Mouse (Mus musculus) mesoderm, embryonic 11.5 days (tissue): ENCODE measurements around the gene Zfp747.
"Not testable (repeated sequence)": the region's sequence is repeated elsewhere in the genome, so short reads cannot be mapped to it uniquely, and the experiment has no call there.

Experiments used
- DNase-seq: peaks from one replicate; pipeline ENCODE4 v3.0.0-alpha.2; 2012; ENCODE audit warnings: low read depth, low spot score

Zfp747 gene

DNA sequence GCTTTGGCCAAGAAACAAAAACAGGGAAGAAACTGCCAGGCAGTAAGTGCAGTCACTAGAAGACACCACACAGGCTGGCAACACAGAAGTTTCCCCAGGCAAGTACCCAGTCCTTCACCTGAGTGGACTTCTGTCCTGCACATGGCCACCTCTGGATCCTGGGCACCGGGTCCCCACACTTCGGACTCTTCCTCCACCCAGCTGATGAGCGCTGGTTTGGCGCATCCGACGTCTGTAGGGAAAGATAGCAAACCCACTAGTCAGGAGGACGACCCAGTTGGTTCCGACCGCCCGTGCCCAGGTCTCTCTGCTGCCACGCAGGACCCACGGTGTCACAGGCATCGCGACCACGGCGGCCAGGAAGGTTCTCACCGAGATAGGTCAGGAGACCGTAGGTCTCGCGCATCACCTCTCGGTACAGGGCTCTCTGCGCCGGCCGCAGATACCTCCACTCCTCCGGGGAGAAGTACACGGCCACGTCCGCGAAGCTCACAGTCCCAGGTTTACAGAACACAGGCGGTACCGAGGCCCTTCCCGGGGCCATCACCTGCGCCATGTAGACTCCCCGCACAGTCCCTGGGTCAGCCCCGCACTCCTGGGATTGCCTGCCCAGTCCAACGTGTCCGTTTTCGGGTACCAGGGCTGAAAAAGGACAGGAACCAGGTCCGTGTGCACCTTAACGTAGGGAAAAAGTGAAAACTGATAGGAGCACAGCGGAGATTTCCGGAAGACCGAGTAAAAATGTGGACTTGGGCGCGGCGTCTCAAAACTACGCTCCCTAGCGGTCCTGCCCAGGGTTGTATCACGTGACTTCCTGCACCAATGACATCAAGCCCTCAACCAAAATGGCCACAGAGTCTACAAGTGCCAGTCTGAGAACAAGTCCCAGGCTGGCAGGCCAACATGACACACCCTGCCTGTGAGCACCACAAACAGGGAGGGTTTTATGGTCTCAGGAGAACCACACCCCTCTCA is at the start of gene Zfp747:
Zfp747 (minus strand) TSS at position 780 of the 975 bp plus-strand sequence.
- peak; percentile 93 for DNase-seq

DNA sequence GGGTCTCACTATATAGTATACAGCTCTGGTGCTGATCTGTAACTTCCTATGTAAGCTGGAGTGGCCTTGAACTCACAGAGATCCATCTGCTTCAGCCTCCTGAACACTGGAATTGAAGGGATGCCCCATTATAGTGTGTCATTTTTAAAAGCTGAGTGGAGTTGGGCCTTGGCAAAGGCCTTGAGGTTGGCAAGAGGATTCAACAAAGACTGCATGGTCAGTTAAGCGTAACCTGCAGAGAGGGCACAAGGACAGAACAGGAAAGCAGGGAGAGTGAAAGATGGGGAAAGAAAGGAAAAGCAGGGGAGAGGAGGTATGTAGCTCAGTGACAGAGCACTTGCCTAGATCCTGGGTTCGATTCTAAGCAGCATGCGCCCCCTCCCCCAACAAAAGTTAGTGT is 49.4 kb upstream of the Zfp747 start:
- no peak for DNase-seq

GRCm38 (mm10) chr7:127422247-127422646 is 46.4 kb upstream of the Zfp747 start:
- no peak for DNase-seq

DNA sequence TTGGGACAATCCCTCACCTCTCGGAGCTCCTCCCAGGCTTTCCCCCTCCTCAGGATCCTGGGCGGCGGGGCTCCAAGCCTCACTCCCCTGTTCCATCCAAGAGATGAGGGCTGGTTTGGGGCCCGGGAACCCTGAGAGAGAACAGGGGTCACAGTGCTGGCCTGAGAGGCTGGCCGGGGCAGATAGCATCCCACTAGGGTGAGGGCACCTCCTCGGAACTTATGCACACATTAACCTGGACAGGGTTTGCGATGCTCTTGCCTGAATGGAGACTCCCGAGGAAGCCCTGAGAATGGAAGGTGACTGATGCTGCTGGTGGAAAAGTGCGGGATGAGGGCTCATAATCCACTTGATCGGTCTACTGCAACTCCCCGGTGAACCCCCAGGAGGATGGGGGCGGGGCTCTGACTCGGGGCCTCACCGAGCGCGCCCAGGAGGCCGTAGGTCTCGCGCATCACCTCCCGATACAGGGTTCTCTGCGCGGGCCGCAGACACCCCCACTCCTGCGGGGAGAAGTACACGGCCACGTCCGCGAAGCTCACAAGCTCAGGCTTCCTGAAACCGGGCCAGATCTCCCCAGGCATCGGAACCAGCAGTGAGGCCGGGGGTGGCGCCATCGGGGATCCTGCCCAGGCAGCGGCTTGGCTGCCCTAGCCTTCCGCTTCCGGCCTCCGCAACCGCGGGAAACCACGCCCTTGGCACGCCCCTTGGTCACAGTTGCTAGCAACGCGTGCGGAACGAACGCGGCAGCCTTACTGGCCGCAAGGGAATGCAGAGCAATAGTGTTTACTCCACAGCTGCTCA is 45.7 kb upstream of the Zfp747 start, which contains the start of gene Zfp688:
Zfp688 (minus strand) TSS at position 681 of the 804 bp plus-strand sequence.
- DNase-seq = peak; percentile 92

- no peak for DNase-seq
Observed at GRCm38 (mm10) chr7:127411418-127411817, 35.6 kb upstream of the Zfp747 start.

DNA sequence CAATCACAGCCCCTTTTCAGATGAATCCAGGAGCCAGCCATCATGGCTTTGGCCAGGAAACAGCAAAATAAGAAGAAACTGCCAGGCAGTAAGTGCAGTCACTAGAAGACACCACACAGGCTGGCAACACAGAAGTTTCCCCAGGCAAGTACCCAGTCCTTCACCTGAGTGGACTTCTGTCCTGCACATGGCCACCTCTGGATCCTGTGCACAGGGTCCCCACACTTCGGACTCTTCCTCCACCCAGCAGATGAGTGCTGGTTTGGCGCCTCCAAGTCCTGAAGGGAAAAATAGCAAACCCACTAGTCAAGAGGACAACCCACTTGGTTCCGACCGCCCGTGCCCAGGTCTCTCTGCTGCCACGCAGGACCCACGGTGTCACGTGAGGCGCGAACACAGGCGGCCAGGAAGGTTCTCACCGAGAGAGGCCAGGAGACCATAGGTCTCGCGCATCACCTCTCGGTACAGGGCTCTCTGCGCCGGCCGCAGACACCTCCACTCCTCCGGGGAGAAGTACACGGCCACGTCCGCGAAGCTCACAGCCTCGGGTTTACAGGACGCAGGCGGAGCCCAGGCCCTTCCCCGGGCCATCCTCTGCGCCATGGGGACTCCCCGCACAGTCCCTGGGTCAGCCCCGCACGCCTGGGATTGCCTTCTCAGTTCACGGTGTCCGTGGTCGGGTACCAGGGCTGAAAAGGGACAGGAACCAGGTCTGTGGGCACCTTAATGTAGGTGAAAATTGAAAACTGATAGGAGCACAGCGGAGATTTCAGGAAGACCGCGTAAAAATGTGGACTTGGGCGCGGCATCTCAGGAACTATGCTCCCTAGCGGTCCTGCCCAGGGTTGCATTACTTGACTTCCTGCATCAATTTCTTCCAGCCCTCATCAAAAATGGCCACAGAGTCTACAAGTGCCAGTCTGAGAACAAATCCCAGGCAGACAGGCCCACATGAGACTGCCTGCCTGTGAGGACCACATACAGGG is 30.4 kb upstream of the Zfp747 start, which contains the start of gene Zfp764:
Zfp764 (minus strand) TSS at position 821 of the 986 bp plus-strand sequence.
- DNase-seq = peak; percentile 85

DNA sequence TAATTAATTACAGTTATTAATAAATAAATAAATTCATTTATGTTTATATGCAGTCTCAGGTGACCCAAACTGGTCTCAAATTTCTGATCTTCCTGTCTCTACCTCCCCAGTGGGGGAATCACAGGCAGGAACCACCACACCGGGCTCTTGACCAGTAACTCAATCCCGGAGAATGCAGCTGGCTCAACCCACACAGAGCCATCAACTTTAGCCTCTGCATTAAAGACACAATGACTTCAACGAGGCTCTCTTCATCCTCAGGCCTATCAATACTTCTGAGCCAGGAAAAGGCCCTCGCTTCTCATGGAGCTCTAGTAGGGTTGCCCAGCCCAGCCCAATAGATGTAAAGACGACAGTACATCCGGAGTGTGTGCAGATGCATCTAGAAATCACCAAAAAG is 28.3 kb upstream of the Zfp747 start:
- not testable (repeated sequence) for DNase-seq

DNA sequence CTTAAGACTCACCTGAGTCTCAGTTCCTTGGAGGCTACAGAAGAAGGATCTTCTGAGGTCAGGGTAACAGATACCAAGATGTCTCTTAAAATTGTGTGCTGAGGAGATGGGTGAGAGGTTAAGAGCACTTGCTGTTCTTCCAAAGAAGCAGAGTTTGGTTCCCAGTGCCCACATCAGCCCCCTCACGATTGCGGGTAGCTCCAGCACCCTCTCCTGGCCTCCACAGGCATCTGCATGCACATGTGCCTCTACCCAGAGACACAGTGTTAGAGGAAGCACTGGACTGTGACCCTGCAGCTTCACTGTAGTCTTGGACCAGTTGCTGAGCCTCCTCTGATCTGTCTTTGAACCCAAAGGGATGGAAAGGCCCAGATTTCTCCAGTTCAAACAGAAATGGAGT is 27.1 kb upstream of the Zfp747 start:
- no peak for DNase-seq

DNA sequence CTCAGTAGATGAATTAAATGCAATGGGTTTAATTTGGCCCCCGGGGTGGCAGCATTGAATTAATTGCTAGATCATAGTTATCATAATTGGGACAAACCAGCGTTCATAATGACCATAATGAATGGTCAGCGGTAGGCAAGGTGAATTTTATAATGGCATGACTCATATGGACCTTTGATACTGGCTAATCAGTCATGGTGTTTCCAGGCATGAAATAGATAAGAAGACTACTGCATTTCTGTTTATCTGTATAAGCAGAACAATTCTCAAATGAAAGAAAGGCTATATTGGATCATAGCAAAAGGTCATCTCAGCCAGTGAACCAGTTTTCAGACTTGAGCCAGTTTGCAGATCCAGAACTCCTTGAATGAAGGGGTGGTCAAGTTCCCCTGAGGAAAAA is 24.5 kb upstream of the Zfp747 start:
- DNase-seq = no peak

DNA sequence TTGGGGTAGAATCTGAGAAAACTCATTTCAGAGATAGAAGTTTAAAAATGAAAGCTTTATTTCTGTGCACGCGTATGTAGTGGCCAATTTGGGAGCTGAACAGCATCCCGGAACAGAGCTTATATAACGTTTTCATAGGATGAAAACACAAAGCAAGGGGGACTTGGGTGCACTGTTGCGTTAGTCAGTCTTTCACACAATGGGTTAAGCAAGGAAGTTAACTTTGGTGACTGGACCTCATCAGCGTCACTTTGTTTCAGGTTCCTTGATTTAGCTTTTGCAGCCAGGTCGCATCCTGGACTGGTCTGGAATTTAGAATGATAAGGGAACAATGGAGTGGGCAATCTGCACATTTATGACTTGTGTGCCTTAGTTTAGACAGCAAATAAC is 18.1 kb upstream of the Zfp747 start:
- DNase-seq = no peak

- peak; percentile 97 for DNase-seq
Observed at GRCm38 (mm10) chr7:127393157-127393943, 17.5 kb upstream of the Zfp747 start, which contains the start of gene E430018J23Rik. Gene E430018J23Rik, minus strand, starts transcription at chr7:127393629.

DNA sequence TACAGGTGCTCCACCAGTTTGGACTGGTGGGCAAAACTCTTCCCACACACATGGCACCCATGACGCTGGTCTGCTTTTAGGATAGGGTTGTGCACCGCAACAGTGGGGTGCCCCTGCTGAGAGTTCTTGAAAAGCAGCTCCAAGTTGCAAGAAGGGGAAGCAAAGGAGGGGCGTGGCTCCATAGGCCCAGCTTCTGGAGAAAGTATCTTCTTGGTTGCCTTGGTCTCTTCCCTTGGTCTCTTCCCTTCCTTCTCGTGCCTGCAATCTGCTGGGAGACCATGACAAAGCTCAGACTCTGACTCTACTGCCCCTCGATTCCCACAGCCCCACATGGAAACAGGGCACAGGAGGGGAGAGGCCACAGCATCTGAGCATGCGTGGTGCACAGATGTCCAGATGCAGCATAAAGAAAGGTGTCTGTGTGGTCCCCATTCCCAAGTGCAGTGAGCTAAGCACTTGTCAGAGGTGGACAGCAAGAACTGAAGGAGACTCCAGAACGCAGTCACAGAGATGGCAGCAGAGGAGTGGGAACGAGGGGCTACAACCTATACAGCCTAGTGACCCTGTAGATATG is 16.5 kb upstream of the Zfp747 start:
- no peak for DNase-seq

DNA sequence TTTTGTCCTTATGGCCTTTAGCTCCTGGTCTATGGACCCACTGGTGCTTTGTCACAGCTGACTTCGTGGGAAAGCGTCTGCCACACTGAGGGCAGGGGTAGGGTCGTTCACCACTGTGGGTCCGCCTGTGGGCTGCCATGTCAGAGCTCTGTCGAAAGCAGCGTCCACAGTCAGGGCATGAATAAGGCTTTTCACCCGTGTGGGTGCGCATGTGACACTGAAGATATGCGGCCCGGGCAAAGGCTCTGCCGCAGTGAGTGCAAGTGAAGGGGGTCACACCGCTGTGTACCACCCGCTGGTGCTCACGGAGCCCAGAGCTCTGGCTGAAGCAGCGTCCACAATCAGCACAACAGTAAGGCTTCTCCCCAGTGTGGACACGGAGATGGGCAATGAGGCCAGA is 15.7 kb upstream of the Zfp747 start:
- DNase-seq = no peak

- no peak for DNase-seq
Observed at GRCm38 (mm10) chr7:127390306-127390705, 14.5 kb upstream of the Zfp747 start.

GRCm38 (mm10) chr7:127388201-127388600 is 12.4 kb upstream of the Zfp747 start:
- not testable (repeated sequence) for DNase-seq

GRCm38 (mm10) chr7:127386641-127387392 is 11.0 kb upstream of the Zfp747 start, which contains the start of gene 9130019O22Rik:
Gene 9130019O22Rik, minus strand, starts transcription at chr7:127387166.
- DNase-seq = peak; percentile 86

DNA sequence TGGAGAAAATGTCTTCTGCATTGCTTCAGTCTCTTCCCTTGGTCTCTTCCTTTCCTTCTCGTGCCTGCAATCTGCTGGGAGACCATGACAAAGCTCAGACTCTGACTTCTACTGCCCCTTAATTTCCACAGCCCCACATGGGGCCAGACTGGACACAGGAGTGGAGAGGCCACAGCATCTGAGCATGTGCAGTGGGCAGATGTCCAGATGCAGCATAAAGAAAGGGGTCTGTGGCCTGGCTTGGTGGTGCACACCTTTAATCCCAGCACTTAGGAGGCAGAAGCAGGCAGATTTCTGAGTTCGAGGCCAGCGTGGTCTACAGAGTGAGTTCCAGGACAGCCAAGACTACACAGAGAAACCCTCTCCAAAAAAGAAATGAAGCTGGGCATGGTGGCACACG is 9.7 kb upstream of the Zfp747 start:
- DNase-seq = not testable (repeated sequence)

- DNase-seq = no peak
Observed at GRCm38 (mm10) chr7:127378310-127378921, 2.6 kb upstream of the Zfp747 start.
